Mouse (Mus musculus) kidney, embryonic 16.5 days (tissue): ENCODE measurements around the gene Agbl4. TPM values are rescaled to one million over a fixed set of nuclear protein-coding genes. Genes with fewer than 3 reads are reported as not detected.

Source experiments
- ATAC-seq: fragments of 200-750 bp; cut with Nextera tagmentation; 2 replicates; pipeline ENCODE4 v1.8.0; 2017; ENCODE audit warnings: moderate TSS enrichment; ENCODE audit not compliant: low FRiP score, low TSS enrichment
- H3K27ac ChIP-seq: fragments of 300-500 bp; sonication (generic); 2 replicates; pipeline ENCODE4 v1.5.1; 2014; ENCODE audit warnings: low read length
- H3K27me3 ChIP-seq: fragments of 300-500 bp; sonication (generic); 2 replicates; pipeline ENCODE4 v1.6.1; 2014; ENCODE audit warnings: low read length, control low read depth, mixed read lengths; ENCODE audit not compliant: insufficient read depth
- H3K36me3 ChIP-seq: fragments of 300-500 bp; sonication (generic); 2 replicates; pipeline ENCODE4 v1.6.1; 2014; ENCODE audit warnings: low read length, control low read depth, mixed read lengths; ENCODE audit not compliant: insufficient read depth
- H3K4me1 ChIP-seq: fragments of 300-500 bp; sonication (generic); 2 replicates; pipeline ENCODE4 v1.6.1; 2014; ENCODE audit warnings: low read length, control low read depth, mixed read lengths; ENCODE audit not compliant: insufficient read depth
- H3K4me2 ChIP-seq: fragments of 300-500 bp; sonication (generic); replicated peaks from 2 replicates; pipeline ENCODE4 v1.6.1; 2014; ENCODE audit warnings: low read depth, low read length
- H3K4me3 ChIP-seq: fragments of 300-500 bp; sonication (generic); 2 replicates; pipeline ENCODE4 v1.5.1; 2014; ENCODE audit warnings: mild to moderate bottlenecking, low read length
- H3K9ac ChIP-seq: fragments of 300-500 bp; sonication (generic); replicated peaks from 2 replicates; pipeline ENCODE4 v1.6.1; 2014; ENCODE audit warnings: low read length
- H3K9me3 ChIP-seq: fragments of 300-500 bp; sonication (generic); 2 replicates; pipeline ENCODE4 v1.6.1; 2016; ENCODE audit warnings: low read length, control low read depth
- WGBS: fragments of 180-500 bp; shearing (Covaris S2); extraction: QIAGEN DNeasy Blood & Tissue Kit; methylation state at CpG from one replicate; pipeline ENCODE4 v1.1.7; 2014; 5-methylcytosine and 5-hydroxymethylcytosine counted together
- polyA plus RNA-seq: library from polyadenylated mRNA; unstranded; fragments of >200 nt; fragmentation: Nextera tagmentation; extraction: Ambion mirVana; gene quantifications from 2 replicates; pipeline ENCODE4 v1.2.1, GENCODE M21; 2015

Gene Agbl4
- polyA plus RNA-seq, 1 experiment from 2014 or later = 0.25 TPM

- Histone ChIP-seq H3K36me3 (peaks cover 28% of the 10 kb centered on the region), H3K9me3 (no peaks in the 10 kb centered on the region), H3K4me2 (no peak overlapping the region), H3K4me3 (no peak overlapping the region), H3K27me3 (no peaks in the 10 kb centered on the region), H3K4me1 (no peaks in the 10 kb centered on the region), H3K9ac (no peak overlapping the region), H3K27ac (no peak overlapping the region)
- WGBS = 73% methylated on average over 5 of the region's 5 CpGs
- no peak for ATAC-seq
Observed at GRCm38 (mm10) chr4:111457568-111457967, 1060.1 kb downstream of the Agbl4 start.

GRCm38 (mm10) chr4:111467293-111467773, 1069.9 kb downstream of the Agbl4 start:
- no peak for ATAC-seq

DNA sequence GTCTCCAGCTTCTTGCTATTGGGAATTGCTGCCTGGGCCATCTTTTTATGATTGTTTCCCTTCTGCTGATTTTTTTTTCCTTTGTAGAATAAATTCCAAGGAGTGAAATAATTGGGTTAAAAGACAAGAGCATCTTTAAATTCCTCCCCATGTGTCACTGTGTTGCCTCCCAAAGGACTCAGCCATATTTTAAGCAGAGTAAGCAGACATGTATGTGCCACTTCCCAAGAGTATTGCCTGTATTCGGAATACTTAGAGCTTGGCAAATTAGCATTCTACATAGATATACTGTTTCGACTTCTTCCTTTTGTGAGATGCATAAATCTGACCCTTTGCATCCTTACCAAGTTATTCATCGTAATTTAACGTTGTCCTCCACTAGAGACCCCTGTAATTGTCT, 1070.3 kb downstream of the Agbl4 start:
- Histone ChIP-seq H3K4me2 (no peak overlapping the region), H3K4me3 (no peak overlapping the region), H3K27me3 (no peaks in the 10 kb centered on the region), H3K9ac (no peak overlapping the region), H3K27ac (no peak overlapping the region), H3K9me3 (no peaks in the 10 kb centered on the region), H3K36me3 (no peaks in the 10 kb centered on the region), H3K4me1 (no peaks in the 10 kb centered on the region)
- 75% methylated on average over 4 of the region's 4 CpGs for WGBS
- no peak for ATAC-seq

More at GRCm38 (mm10) chr4:111467293-111467773, 1069.9 kb downstream of the Agbl4 start:
- Histone ChIP-seq H3K27ac (no peak overlapping the region), H3K9me3 (no peaks in the 10 kb centered on the region), H3K4me2 (no peak overlapping the region), H3K9ac (no peak overlapping the region), H3K4me1 (no peaks in the 10 kb centered on the region), H3K27me3 (no peaks in the 10 kb centered on the region), H3K36me3 (no peaks in the 10 kb centered on the region), H3K4me3 (no peak overlapping the region)
- 78% methylated on average over 2 of the region's 2 CpGs for WGBS

DNA sequence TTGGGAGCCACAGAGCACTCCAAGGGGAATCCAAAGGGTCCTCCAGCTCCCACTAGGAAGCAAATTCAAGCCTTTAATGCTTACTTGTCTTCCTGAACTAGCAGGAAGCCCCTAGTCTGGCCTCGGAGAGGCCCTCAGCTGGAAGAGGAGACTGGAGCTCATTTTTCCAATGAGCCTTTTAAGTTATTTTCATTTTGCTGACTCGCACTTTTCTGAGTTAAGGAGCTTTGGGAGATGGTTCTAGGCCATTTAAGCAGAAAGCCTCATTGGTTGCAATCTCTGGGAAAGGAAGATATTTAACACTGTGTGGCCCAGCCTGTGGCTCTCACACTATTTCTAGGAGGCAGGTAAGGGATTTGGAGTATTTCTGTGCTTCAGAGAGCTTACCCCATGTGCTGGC, 1072.4 kb downstream of the Agbl4 start:
- Histone ChIP-seq H3K9me3 (no peaks in the 10 kb centered on the region), H3K9ac (no peak overlapping the region), H3K4me3 (no peak overlapping the region), H3K4me2 (no peak overlapping the region), H3K27me3 (no peaks in the 10 kb centered on the region), H3K36me3 (no peaks in the 10 kb centered on the region), H3K27ac (no peak overlapping the region), H3K4me1 (no peaks in the 10 kb centered on the region)
- 72% methylated on average over 2 of the region's 2 CpGs for WGBS
- no peak for ATAC-seq

DNA sequence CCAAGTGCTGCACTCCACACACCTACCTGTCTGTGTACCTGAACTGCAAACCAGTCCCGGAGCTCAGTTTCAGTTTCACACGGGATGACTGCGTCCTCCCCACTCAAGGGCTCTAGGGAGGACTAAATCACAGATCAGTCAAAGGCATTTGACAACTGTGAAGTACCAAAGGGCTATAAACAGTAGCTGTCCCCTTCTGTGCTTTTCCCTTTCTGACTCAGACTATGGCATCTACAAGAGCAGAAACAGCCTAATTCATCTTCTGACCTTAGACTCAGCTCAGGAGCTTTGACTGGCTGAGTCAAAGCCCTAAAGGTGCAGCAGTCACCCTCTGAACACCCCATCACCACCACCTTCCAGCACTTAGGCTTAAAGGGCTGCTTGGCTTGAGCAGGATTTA, 1074.3 kb downstream of the Agbl4 start:
- no peak overlapping the region for H3K9ac ChIP-seq
- ATAC-seq = no peak
- no peaks in the 10 kb centered on the region for H3K9me3 ChIP-seq
- no peak overlapping the region for H3K4me3 ChIP-seq
- H3K27me3 ChIP-seq = no peaks in the 10 kb centered on the region
- 52% methylated on average over 3 of the region's 3 CpGs for WGBS
- no peaks in the 10 kb centered on the region for H3K36me3 ChIP-seq
- no peaks in the 10 kb centered on the region for H3K4me1 ChIP-seq
- no peak overlapping the region for H3K27ac ChIP-seq
- no peak overlapping the region for H3K4me2 ChIP-seq

DNA sequence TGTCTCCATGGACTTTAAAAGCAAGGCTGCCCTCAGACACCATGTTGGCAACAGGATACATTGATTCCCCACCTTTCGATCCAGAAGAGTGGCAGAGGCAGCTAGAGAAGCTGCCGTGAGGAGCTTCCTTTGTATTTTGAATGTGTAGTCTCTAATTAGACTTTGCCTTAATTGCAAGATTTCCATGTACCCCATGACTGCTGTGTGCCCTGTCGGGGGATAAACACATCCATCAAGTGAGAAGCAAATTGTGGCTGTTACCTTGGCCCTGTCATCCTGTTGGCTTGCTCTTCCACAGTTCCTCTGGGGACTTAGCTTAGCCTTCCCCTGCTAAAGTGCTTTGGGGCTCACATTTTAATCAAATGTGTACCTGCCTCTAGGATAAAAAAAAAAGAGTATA, 1075.0 kb downstream of the Agbl4 start:
- H3K4me3 ChIP-seq = no peak overlapping the region
- H3K27ac ChIP-seq = no peak overlapping the region
- H3K4me2 ChIP-seq = no peak overlapping the region
- no peaks in the 10 kb centered on the region for H3K36me3 ChIP-seq
- H3K4me1 ChIP-seq = no peaks in the 10 kb centered on the region
- H3K9ac ChIP-seq = no peak overlapping the region
- 70% methylated on average over 3 of the region's 3 CpGs for WGBS
- no peaks in the 10 kb centered on the region for H3K27me3 ChIP-seq
- H3K9me3 ChIP-seq = no peaks in the 10 kb centered on the region
- ATAC-seq = no peak

DNA sequence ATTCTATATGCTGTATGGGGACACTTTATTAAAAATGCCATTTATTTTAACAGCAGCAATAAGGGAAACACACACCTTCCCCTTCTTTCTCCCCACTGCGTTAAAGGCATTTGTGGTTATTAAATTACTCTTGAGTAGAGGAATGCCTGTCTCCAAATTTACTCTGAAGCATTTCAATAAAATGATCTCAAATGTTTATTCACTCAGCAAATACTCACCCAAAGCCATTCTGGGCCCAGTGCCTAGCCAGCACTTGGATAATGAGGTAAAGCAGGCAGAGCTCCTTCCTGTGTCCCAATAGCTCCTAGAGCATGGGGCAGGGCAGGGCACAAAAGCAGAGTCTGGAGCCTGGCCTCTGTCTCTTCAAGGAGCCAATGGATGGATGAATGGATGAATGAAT, 1075.6 kb downstream of the Agbl4 start:
- 80% methylated on average over 1 of the region's 1 CpGs for WGBS
- Histone ChIP-seq H3K27ac (no peak overlapping the region), H3K27me3 (no peaks in the 10 kb centered on the region), H3K4me1 (no peaks in the 10 kb centered on the region), H3K9me3 (no peaks in the 10 kb centered on the region), H3K4me2 (no peak overlapping the region), H3K4me3 (no peak overlapping the region), H3K36me3 (no peaks in the 10 kb centered on the region), H3K9ac (no peak overlapping the region)
- no peak for ATAC-seq

DNA sequence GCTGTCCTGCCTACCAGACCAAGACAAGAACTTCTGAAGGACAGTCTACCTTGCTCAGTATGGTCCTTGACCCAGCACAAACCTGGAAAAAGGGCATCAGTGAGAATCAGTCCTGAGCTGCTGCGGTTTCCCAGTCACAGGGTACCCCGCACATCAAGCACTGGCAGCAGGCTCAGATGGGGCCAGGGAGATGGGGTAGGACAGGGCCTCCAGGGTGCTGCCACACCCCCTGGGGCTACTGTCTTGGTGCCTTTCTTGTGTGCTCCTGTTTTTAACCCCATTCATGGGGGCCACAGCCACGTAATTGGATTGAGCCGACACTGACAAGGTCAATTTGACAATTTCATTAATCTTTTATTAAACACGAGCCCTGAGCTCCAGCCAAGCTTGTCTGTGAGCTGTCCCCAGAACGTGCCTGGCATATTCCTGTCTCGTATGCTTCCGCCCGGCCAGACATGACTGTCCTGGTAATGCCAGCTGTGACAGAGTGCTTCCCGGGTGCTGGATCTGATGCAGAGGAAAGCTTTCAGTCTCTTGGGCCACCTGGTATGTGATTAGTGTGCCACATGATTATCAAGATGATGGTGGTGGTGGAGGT, 1078.0 kb downstream of the Agbl4 start:
- no peak for ATAC-seq

GRCm38 (mm10) chr4:111477507-111477906, 1080.0 kb downstream of the Agbl4 start:
- Histone ChIP-seq H3K27me3 (no peaks in the 10 kb centered on the region), H3K4me1 (no peaks in the 10 kb centered on the region), H3K9me3 (no peaks in the 10 kb centered on the region), H3K4me3 (no peak overlapping the region), H3K36me3 (no peaks in the 10 kb centered on the region), H3K9ac (no peak overlapping the region), H3K4me2 (no peak overlapping the region), H3K27ac (no peak overlapping the region)
- WGBS = 53% methylated on average over 4 of the region's 4 CpGs
- ATAC-seq = no peak

More for the DNA sequence above, 1078.0 kb downstream of the Agbl4 start:
- H3K27ac ChIP-seq = no peak overlapping the region
- WGBS = 72% methylated on average over 10 of the region's 10 CpGs
- no peaks in the 10 kb centered on the region for H3K27me3 ChIP-seq
- no peak overlapping the region for H3K9ac ChIP-seq
- no peaks in the 10 kb centered on the region for H3K9me3 ChIP-seq
- no peaks in the 10 kb centered on the region for H3K4me1 ChIP-seq
- H3K4me2 ChIP-seq = no peak overlapping the region
- no peak overlapping the region for H3K4me3 ChIP-seq
- H3K36me3 ChIP-seq = no peaks in the 10 kb centered on the region

GRCm38 (mm10) chr4:111483499-111483898, 1086.0 kb downstream of the Agbl4 start:
- H3K4me2 ChIP-seq = no peak overlapping the region
- no peak overlapping the region for H3K27ac ChIP-seq
- no peaks in the 10 kb centered on the region for H3K4me1 ChIP-seq
- no peak for ATAC-seq
- no peaks in the 10 kb centered on the region for H3K36me3 ChIP-seq
- no peak overlapping the region for H3K4me3 ChIP-seq
- no peaks in the 10 kb centered on the region for H3K27me3 ChIP-seq
- H3K9ac ChIP-seq = no peak overlapping the region
- WGBS = 86% methylated on average over 5 of the region's 5 CpGs
- no peaks in the 10 kb centered on the region for H3K9me3 ChIP-seq
